Mouse (Mus musculus): ENCODE data around the gene Rpl21.

DNA sequence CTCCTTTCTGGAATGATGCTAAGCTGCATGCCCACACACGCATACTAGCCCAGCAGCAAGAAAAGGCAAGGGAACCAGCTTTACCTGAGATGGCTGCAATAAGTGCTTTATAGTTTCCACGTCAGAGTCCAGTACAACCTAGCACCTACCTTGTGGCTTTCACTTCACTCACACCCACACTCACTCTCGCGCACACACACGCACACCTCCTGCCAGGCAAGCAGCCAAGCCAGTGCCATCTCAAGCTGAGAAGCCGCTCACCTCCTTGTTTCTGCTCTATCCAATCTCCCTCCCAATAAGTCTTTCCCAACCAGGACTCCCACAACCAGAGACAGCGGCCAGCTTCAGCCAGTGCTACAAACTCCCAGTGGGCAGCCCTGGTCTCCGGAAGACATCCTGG lies 41.7 kb upstream of the Rpl21 start:
- TF ChIP-seq POLR2A (IDR thresholded peaks at IDR 0.05; ENCODE audit: low read depth, low read length) = no peak
- no peak for TF ChIP-seq CTCF (IDR thresholded peaks at IDR 0.05; ENCODE audit: extremely low read depth, insufficient read depth, insufficient read length, insufficient replicate concordance)

Data from spleen, adult 2 months (tissue).